Mouse (Mus musculus) G1E (cell line): ENCODE results near the gene Tspan17. TPM values are rescaled to one million over a fixed set of nuclear protein-coding genes. Genes with fewer than 3 reads are reported as not detected.
A peak's percentile ranks its signal among the peaks of the same experiment; 100 is the strongest.

Experiments used
- ATAC-seq: 2 replicates; pipeline ENCODE4 v1.8.0; 2016; ENCODE audit warnings: mild to moderate bottlenecking; ENCODE audit not compliant: insufficient number of reproducible peaks, poor library complexity, low FRiP score, severe bottlenecking; ENCODE audit errors: extremely low read depth
- DNase-seq: peaks from one replicate; pipeline ENCODE4 v3.0.0; 2012; ENCODE audit warnings: low spot score
- H3K27me3 ChIP-seq: 2 replicates; pipeline ENCODE4 v1.6.1; 2012; ENCODE audit warnings: mild to moderate bottlenecking, low read length, inconsistent platforms; ENCODE audit not compliant: insufficient read depth
- H3K36me3 ChIP-seq: replicated peaks from 2 replicates; pipeline ENCODE3; 2012; ENCODE audit warnings: mild to moderate bottlenecking, inconsistent platforms
- H3K4me1 ChIP-seq: 2 replicates; pipeline ENCODE4 v1.6.1; 2012; ENCODE audit warnings: low read depth, low read length, inconsistent platforms, mixed read lengths; ENCODE audit not compliant: insufficient read depth
- H3K4me3 ChIP-seq: 2 replicates; pipeline ENCODE4 v1.5.1; 2012; ENCODE audit warnings: low read depth, mild to moderate bottlenecking, inconsistent platforms, low read length, moderate library complexity, mixed read lengths
- H3K9me3 ChIP-seq: replicated peaks from 2 replicates; pipeline ENCODE4 v1.6.1; 2012; ENCODE audit warnings: inconsistent platforms
- CTCF ChIP-seq: IDR thresholded peaks from 2 replicates; pipeline ENCODE4 v1.5.1; 2012; ENCODE audit warnings: low read depth, low read length, inconsistent platforms, mixed read lengths
- GATA1 ChIP-seq: IDR thresholded peaks from 2 replicates; pipeline ENCODE4 v1.6.1; 2012; ENCODE audit warnings: borderline replicate concordance, low read length, inconsistent platforms, mixed read lengths
- GATA2 ChIP-seq: IDR thresholded peaks from 2 replicates; pipeline ENCODE4 v1.6.1; 2012; ENCODE audit warnings: low read depth, low read length, inconsistent platforms, borderline replicate concordance
- POLR2AphosphoS5 ChIP-seq: IDR thresholded peaks from 2 replicates; pipeline ENCODE4 v1.6.1; 2012; ENCODE audit warnings: low read depth, low read length, inconsistent platforms; ENCODE audit not compliant: insufficient replicate concordance
- TAL1 ChIP-seq: conservative IDR thresholded peaks from 2 replicates; pipeline ENCODE4 v1.6.1; 2012; ENCODE audit warnings: low read depth, low read length, inconsistent platforms, mixed read lengths
- polyA plus RNA-seq: library from polyadenylated mRNA; stranded (reverse); fragments of >175 nt; gene quantifications from 2 replicates; pipeline ENCODE4 v1.2.3, GENCODE M21; 2012
- total RNA-seq, 2 experiments: library from RNA; stranded (forward) in 1 of 2; stranded (reverse) in 1 of 2; fragments of 200-1000 nt in 1 of 2; fragments of >200 nt in 1 of 2; fragmentation: Nextera tagmentation in 1 of 2; gene quantifications; 2 replicates each; pipeline ENCODE4 v1.2.3; 2014 to 2017

Tspan17 gene
- total and polyA plus RNA-seq, 3 experiments, result 0.43 to 2.0 (median 1.7) TPM

- no peak for DNase-seq
- H3K4me1 ChIP-seq, result no peaks in the 10 kb centered on the region
- no peak overlapping the region for H3K4me3 ChIP-seq
- peak; percentile 39; the same call in 1 of the 2 replicates for TF ChIP-seq CTCF
- TF ChIP-seq GATA2, result no peak
- no peaks in the 10 kb centered on the region for H3K36me3 ChIP-seq
- no peak for ATAC-seq
- H3K9me3 ChIP-seq, result no peaks in the 10 kb centered on the region
- H3K27me3 ChIP-seq, result peaks cover 4% of the 10 kb centered on the region; the same call in 1 of the 2 replicates
Observed at GRCm38 (mm10) chr13:54803010-54803409, 13.8 kb downstream of the Tspan17 start.

GRCm38 (mm10) chr13:54805134-54805838 lies 16.1 kb downstream of the Tspan17 start:
- H3K4me3 ChIP-seq, result no peak overlapping the region
- ATAC-seq, result no peak

GRCm38 (mm10) chr13:54806434-54806976 lies 17.3 kb downstream of the Tspan17 start:
- ATAC-seq (no peak), DNase-seq (no peak)
- H3K4me3 ChIP-seq, result no peak overlapping the region
- H3K4me1 ChIP-seq, result no peaks in the 10 kb centered on the region; the same call in 1 of the 2 replicates
- H3K27me3 ChIP-seq, result no peaks in the 10 kb centered on the region
- H3K36me3 ChIP-seq, result no peaks in the 10 kb centered on the region
- no peaks in the 10 kb centered on the region for H3K9me3 ChIP-seq
- TF ChIP-seq GATA2, result no peak
- TF ChIP-seq TAL1, result no peak
- TF ChIP-seq POLR2AphosphoS5, result no peak
- TF ChIP-seq GATA1, result no peak
- no peak for TF ChIP-seq CTCF

More at GRCm38 (mm10) chr13:54805134-54805838, 16.1 kb downstream of the Tspan17 start:
- Histone ChIP-seq H3K9me3 (no peaks in the 10 kb centered on the region), H3K27me3 (0 out of 2 replicates have a peak, but pooled peaks cover 4% of the 10 kb centered on the region), H3K36me3 (no peaks in the 10 kb centered on the region), H3K4me1 (no peaks in the 10 kb centered on the region; the same call in 1 of the 2 replicates)
- no peak for DNase-seq
- TF ChIP-seq GATA1 (no peak), POLR2AphosphoS5 (no peak), TAL1 (no peak)

- no peak for DNase-seq
Observed at GRCm38 (mm10) chr13:54808067-54808466, 18.9 kb downstream of the Tspan17 start.

GRCm38 (mm10) chr13:54811476-54811875 lies 22.3 kb downstream of the Tspan17 start:
- Histone ChIP-seq H3K4me1 (no peaks in the 10 kb centered on the region; the same call in 1 of the 2 replicates), H3K36me3 (no peaks in the 10 kb centered on the region), H3K4me3 (no peak overlapping the region), H3K27me3 (peaks cover 4% of the 10 kb centered on the region; the same call in 1 of the 2 replicates), H3K9me3 (no peaks in the 10 kb centered on the region)
- ATAC-seq (no peak), DNase-seq (no peak)
- TF ChIP-seq POLR2AphosphoS5, result no peak

More at GRCm38 (mm10) chr13:54808067-54808466, 18.9 kb downstream of the Tspan17 start:
- Histone ChIP-seq H3K4me1 (no peaks in the 10 kb centered on the region; the same call in 1 of the 2 replicates), H3K36me3 (no peaks in the 10 kb centered on the region), H3K27me3 (peaks cover 4% of the 10 kb centered on the region; the same call in 1 of the 2 replicates), H3K4me3 (no peak overlapping the region), H3K9me3 (no peaks in the 10 kb centered on the region)
- TF ChIP-seq POLR2AphosphoS5 (no peak), TAL1 (no peak), GATA2 (no peak), CTCF (no peak), GATA1 (no peak)
- ATAC-seq, result no peak

- Histone ChIP-seq H3K9me3 (no peaks in the 10 kb centered on the region), H3K4me3 (no peak overlapping the region), H3K4me1 (no peaks in the 10 kb centered on the region; the same call in 1 of the 2 replicates), H3K36me3 (no peaks in the 10 kb centered on the region), H3K27me3 (peaks cover 4% of the 10 kb centered on the region; the same call in 1 of the 2 replicates)
- DNase-seq, result no peak
- ATAC-seq, result no peak
- no peak for TF ChIP-seq CTCF
- no peak for TF ChIP-seq TAL1
- no peak for TF ChIP-seq GATA1
- no peak for TF ChIP-seq GATA2
- no peak for TF ChIP-seq POLR2AphosphoS5
Observed at GRCm38 (mm10) chr13:54813381-54813780, 24.2 kb downstream of the Tspan17 start.
